Mouse (Mus musculus): Measurements from ENCODE around the gene Atg9b. TPM values are rescaled to one million over a fixed set of nuclear protein-coding genes. Genes with fewer than 3 reads are reported as not detected.

Gene Atg9b
- polyA plus RNA-seq, 1 experiment from 2014 or later = 0.61 TPM

DNA sequence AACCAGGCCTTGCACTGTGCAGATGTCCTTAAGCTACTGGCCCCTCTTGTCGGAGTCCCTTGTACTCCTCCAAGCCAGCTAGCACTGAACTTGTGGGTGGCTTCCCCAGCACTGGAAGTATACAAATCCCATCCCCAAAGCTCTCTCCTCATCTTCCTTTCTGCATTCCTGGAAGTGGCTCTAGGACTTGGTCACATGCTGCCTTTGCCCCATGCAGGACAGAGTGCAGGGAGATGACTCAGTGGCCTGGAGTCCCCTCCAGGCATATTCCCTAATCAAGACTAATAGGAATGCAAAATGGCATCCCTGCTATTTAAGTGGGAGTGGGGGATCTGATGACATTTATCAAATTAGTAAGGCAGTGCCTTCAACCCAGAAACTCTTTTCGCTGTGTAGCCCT is 20.1 kb upstream of the Atg9b start:
- H3K27ac ChIP-seq (ENCODE audit: low read depth, low read length) = no peak overlapping the region
- H3K4me2 ChIP-seq (replicated peaks; ENCODE audit: low read depth) = no peak overlapping the region
- ATAC-seq = no peak
- H3K4me1 ChIP-seq (replicated peaks; ENCODE audit: control insufficient read depth, insufficient read depth, low read length) = no peaks in the 10 kb centered on the region
- H3K27me3 ChIP-seq (replicated peaks; ENCODE audit: control insufficient read depth, insufficient read depth, low read length) = no peaks in the 10 kb centered on the region
- H3K36me3 ChIP-seq (ENCODE audit: control insufficient read depth, insufficient read depth) = peaks cover 19% of the 10 kb centered on the region; the same call in 1 of the 2 replicates
- H3K9ac ChIP-seq (ENCODE audit: low read depth, low read length) = no peak overlapping the region
- no peak for TF ChIP-seq CTCF (IDR thresholded peaks at IDR 0.05; ENCODE audit: low read depth)
- no peak overlapping the region for H3K4me3 ChIP-seq (ENCODE audit: low read depth, low read length)
- 74% methylated on average over 2 of the region's 2 CpGs for WGBS
- H3K9me3 ChIP-seq (ENCODE audit: control insufficient read depth) = no peaks in the 10 kb centered on the region

GRCm38 (mm10) chr5:24409466-24409865 is 17.5 kb upstream of the Atg9b start:
- no peaks in the 10 kb centered on the region for H3K9me3 ChIP-seq (ENCODE audit: control insufficient read depth)
- H3K4me2 ChIP-seq (replicated peaks; ENCODE audit: low read depth) = no peak overlapping the region
- ATAC-seq = no peak
- no peak overlapping the region for H3K27ac ChIP-seq (ENCODE audit: low read depth, low read length)
- TF ChIP-seq CTCF (IDR thresholded peaks at IDR 0.05; ENCODE audit: low read depth) = no peak
- no peaks in the 10 kb centered on the region for H3K4me1 ChIP-seq (replicated peaks; ENCODE audit: control insufficient read depth, insufficient read depth, low read length)
- no peak overlapping the region for H3K4me3 ChIP-seq (ENCODE audit: low read depth, low read length)
- WGBS = 68% methylated on average over 2 of the region's 2 CpGs
- H3K36me3 ChIP-seq (ENCODE audit: control insufficient read depth, insufficient read depth) = peaks cover 43% of the 10 kb centered on the region; the same call in 1 of the 2 replicates
- H3K9ac ChIP-seq (ENCODE audit: low read depth, low read length) = no peak overlapping the region
- no peaks in the 10 kb centered on the region for H3K27me3 ChIP-seq (replicated peaks; ENCODE audit: control insufficient read depth, insufficient read depth, low read length)

DNA sequence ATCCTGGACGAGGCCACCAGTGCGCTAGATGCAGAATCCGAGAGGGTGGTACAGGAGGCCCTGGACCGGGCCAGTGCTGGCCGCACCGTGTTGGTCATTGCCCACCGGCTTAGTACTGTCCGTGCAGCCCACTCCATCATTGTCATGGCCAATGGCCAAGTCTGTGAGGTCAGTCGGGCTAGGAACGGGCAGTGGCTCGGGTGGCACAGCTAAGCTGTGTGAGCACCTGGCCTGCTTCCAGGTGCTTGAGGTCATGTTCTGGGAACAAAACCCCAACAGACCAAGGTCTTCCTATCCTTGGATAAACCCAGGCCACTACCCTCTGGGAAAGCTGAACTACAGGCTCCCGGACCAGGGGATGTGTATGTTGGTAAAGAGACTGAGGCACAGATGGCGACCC is 16.7 kb upstream of the Atg9b start:
- Histone ChIP-seq H3K9me3 (ENCODE audit: control insufficient read depth) (no peaks in the 10 kb centered on the region), H3K4me2 (replicated peaks; ENCODE audit: low read depth) (no peak overlapping the region), H3K4me3 (ENCODE audit: low read depth, low read length) (no peak overlapping the region), H3K27me3 (replicated peaks; ENCODE audit: control insufficient read depth, insufficient read depth, low read length) (no peaks in the 10 kb centered on the region), H3K36me3 (ENCODE audit: control insufficient read depth, insufficient read depth) (peaks cover 50% of the 10 kb centered on the region), H3K27ac (ENCODE audit: low read depth, low read length) (no peak overlapping the region), H3K4me1 (replicated peaks; ENCODE audit: control insufficient read depth, insufficient read depth, low read length) (no peaks in the 10 kb centered on the region), H3K9ac (ENCODE audit: low read depth, low read length) (no peak overlapping the region)
- WGBS = 92% methylated on average over 13 of the region's 13 CpGs
- TF ChIP-seq CTCF (IDR thresholded peaks at IDR 0.05; ENCODE audit: low read depth) = no peak
- no peak for ATAC-seq

DNA sequence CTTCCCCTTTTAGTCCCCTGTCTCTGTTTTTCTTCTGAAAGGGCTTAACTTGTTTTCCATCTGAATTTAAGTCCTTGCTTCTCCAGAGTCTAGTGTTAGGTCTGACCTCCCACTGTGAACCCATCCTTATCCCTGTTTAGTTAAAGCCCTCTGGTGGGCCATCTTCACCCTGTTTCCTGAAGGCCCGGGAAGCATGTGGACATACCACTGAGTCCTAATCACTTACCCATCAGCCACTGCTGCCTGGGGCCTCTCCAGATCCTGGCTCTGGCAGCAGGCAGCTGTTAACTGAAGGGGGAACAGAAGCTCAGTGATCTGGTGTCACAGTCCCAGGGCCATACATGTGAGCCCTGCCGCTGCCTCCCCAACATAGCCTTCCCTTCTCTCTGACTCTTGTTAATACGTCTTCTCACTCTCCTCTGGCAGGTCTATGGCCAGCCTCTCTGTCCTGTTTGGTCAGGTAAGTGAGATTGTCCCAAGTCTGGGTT is 13.5 kb upstream of the Atg9b start:
- Histone ChIP-seq H3K27ac (ENCODE audit: low read depth, low read length) (no peak overlapping the region), H3K9me3 (ENCODE audit: control insufficient read depth) (no peaks in the 10 kb centered on the region), H3K4me2 (replicated peaks; ENCODE audit: low read depth) (no peak overlapping the region), H3K9ac (ENCODE audit: low read depth, low read length) (no peak overlapping the region), H3K27me3 (replicated peaks; ENCODE audit: control insufficient read depth, insufficient read depth, low read length) (no peaks in the 10 kb centered on the region), H3K4me3 (ENCODE audit: low read depth, low read length) (no peak overlapping the region), H3K4me1 (replicated peaks; ENCODE audit: control insufficient read depth, insufficient read depth, low read length) (no peaks in the 10 kb centered on the region), H3K36me3 (ENCODE audit: control insufficient read depth, insufficient read depth) (peaks cover 77% of the 10 kb centered on the region)
- 59% methylated on average over 3 of the region's 3 CpGs for WGBS
- ATAC-seq = no peak
- no peak for TF ChIP-seq CTCF (IDR thresholded peaks at IDR 0.05; ENCODE audit: low read depth)

DNA sequence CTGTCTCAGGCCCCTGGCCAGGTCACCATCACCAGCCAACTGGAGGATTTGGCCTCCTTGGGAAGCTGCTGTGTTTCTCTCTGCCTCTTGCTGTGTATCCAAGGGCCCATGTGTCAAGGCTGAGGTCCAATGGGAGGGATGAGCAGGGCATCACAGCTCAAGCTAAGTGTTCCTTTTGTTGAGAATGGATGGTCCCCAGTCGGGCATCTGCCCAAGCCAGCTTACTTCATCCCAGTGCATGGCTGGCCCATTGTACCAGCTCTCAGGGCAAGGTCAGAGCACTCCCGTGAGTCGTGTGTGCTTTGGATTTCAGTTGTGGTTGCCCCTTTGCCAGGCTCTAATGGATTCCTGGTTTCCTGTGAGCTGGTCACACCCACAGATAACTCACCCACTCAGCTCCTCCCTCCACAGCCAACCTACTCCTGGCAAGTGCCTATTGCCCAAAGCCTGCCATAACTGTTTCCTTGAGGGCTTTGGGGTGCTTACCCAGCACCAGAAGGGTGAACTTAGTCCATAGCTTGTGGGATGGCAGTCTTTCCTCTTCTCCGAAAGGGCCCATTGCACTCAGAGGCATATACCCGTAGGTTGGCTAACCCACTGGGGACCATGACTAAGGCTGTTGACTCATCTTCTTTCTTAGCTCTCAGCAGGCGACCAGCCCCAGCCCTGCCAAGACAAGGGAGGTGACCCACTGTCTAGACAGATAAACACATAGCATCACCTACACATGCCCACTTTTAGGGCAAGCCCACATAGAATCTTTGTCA is 12.8 kb upstream of the Atg9b start:
- no peak overlapping the region for H3K27ac ChIP-seq (ENCODE audit: low read depth, low read length)
- H3K9ac ChIP-seq (ENCODE audit: low read depth, low read length) = no peak overlapping the region
- H3K36me3 ChIP-seq (ENCODE audit: control insufficient read depth, insufficient read depth) = peaks cover 83% of the 10 kb centered on the region
- H3K4me1 ChIP-seq (replicated peaks; ENCODE audit: control insufficient read depth, insufficient read depth, low read length) = no peaks in the 10 kb centered on the region
- no peak overlapping the region for H3K4me3 ChIP-seq (ENCODE audit: low read depth, low read length)
- H3K4me2 ChIP-seq (replicated peaks; ENCODE audit: low read depth) = no peak overlapping the region
- no peaks in the 10 kb centered on the region for H3K9me3 ChIP-seq (ENCODE audit: control insufficient read depth)
- 87% methylated on average over 6 of the region's 6 CpGs for WGBS
- no peak for ATAC-seq
- no peaks in the 10 kb centered on the region for H3K27me3 ChIP-seq (replicated peaks; ENCODE audit: control insufficient read depth, insufficient read depth, low read length)
- no peak for TF ChIP-seq CTCF (IDR thresholded peaks at IDR 0.05; ENCODE audit: low read depth)

DNA sequence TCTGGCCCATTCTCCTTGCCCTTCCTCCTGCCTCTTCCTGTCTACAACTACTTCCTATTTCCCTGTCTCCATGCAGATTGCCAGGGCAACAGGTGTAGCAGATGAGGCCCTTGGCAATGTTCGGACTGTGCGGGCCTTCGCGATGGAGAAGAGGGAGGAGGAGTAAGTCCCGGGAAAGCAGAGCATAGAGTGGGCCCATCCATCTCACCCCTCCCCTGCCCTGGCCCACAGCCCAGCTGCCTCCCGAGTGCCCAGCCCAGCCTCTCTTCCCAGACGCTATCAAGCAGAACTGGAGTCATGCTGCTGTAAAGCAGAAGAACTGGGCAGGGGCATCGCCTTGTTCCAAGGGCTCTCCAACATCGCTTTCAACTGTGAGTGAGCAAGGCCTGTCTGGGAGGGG is 10.0 kb upstream of the Atg9b start:
- no peaks in the 10 kb centered on the region for H3K4me1 ChIP-seq (replicated peaks; ENCODE audit: control insufficient read depth, insufficient read depth, low read length)
- WGBS = 71% methylated on average over 9 of the region's 9 CpGs
- H3K4me2 ChIP-seq (replicated peaks; ENCODE audit: low read depth) = no peak overlapping the region
- H3K9me3 ChIP-seq (ENCODE audit: control insufficient read depth) = no peaks in the 10 kb centered on the region
- no peak overlapping the region for H3K27ac ChIP-seq (ENCODE audit: low read depth, low read length)
- no peak overlapping the region for H3K4me3 ChIP-seq (ENCODE audit: low read depth, low read length)
- H3K27me3 ChIP-seq (replicated peaks; ENCODE audit: control insufficient read depth, insufficient read depth, low read length) = no peaks in the 10 kb centered on the region
- no peak for ATAC-seq
- peaks cover 65% of the 10 kb centered on the region for H3K36me3 ChIP-seq (ENCODE audit: control insufficient read depth, insufficient read depth)
- no peak for TF ChIP-seq CTCF (IDR thresholded peaks at IDR 0.05; ENCODE audit: low read depth)
- no peak overlapping the region for H3K9ac ChIP-seq (ENCODE audit: low read depth, low read length)
